Mouse (Mus musculus): ENCODE data around the gene Tbc1d16. TPM values are rescaled to one million over a fixed set of nuclear protein-coding genes. Genes with fewer than 3 reads are reported as not detected.

Gene Tbc1d16
- polyA plus RNA-seq, 1 experiment from 2014 or later, result 11.7 TPM

- Histone ChIP-seq H3K4me2 (ENCODE audit: low read depth, low read length) (no peak overlapping the region), H3K9me3 (ENCODE audit: control insufficient read depth, low read length) (no peaks in the 10 kb centered on the region), H3K27ac (replicated peaks; ENCODE audit: low read depth, low read length) (no peak overlapping the region), H3K4me1 (ENCODE audit: control insufficient read depth, insufficient read depth, low read length) (peaks cover 5% of the 10 kb centered on the region; the same call in 1 of the 2 replicates), H3K9ac (ENCODE audit: low read depth, low read length) (no peak overlapping the region), H3K36me3 (ENCODE audit: control insufficient read depth, insufficient read depth, low read length) (no peaks in the 10 kb centered on the region), H3K27me3 (replicated peaks; ENCODE audit: control insufficient read depth, insufficient read depth, low read length) (no peaks in the 10 kb centered on the region), H3K4me3 (ENCODE audit: low read depth, low read length) (no peak overlapping the region)
- WGBS, result 93% methylated on average over 12 of the region's 12 CpGs
- ATAC-seq (ENCODE audit: low read depth) (no peak), DNase-seq (ENCODE audit: low spot score) (no peak)
These were observed 11.2 kb upstream of the Tbc1d16 start for GRCm38 (mm10) chr11:119239480-119239879.

- peak; percentile 53; the same call in 1 of the 2 replicates for ATAC-seq (ENCODE audit: low read depth)
- WGBS, result 17% methylated on average over 11 of the region's 11 CpGs
- no peak overlapping the region for H3K27ac ChIP-seq (replicated peaks; ENCODE audit: low read depth, low read length)
- H3K4me2 ChIP-seq (ENCODE audit: low read depth, low read length), result peak overlapping the region; percentile 57
- no peaks in the 10 kb centered on the region for H3K9me3 ChIP-seq (ENCODE audit: control insufficient read depth, low read length)
- no peaks in the 10 kb centered on the region for H3K36me3 ChIP-seq (ENCODE audit: control insufficient read depth, insufficient read depth, low read length)
- H3K4me3 ChIP-seq (ENCODE audit: low read depth, low read length), result peak overlapping the region; percentile 30
- peak; percentile 65 for DNase-seq (ENCODE audit: low spot score)
- no peaks in the 10 kb centered on the region for H3K27me3 ChIP-seq (replicated peaks; ENCODE audit: control insufficient read depth, insufficient read depth, low read length)
- peaks cover 5% of the 10 kb centered on the region; the same call in 1 of the 2 replicates for H3K4me1 ChIP-seq (ENCODE audit: control insufficient read depth, insufficient read depth, low read length)
- H3K9ac ChIP-seq (ENCODE audit: low read depth, low read length), result no peak overlapping the region
These were observed 10.0 kb upstream of the Tbc1d16 start for GRCm38 (mm10) chr11:119238305-119238721.

GRCm38 (mm10) chr11:119237568-119238304, 9.4 kb upstream of the Tbc1d16 start:
- no peak overlapping the region for H3K27ac ChIP-seq (replicated peaks; ENCODE audit: low read depth, low read length)

GRCm38 (mm10) chr11:119237007-119237406, 8.7 kb upstream of the Tbc1d16 start:
- Histone ChIP-seq H3K4me3 (ENCODE audit: low read depth, low read length) (no peak overlapping the region), H3K4me1 (ENCODE audit: control insufficient read depth, insufficient read depth, low read length) (peaks cover 5% of the 10 kb centered on the region; the same call in 1 of the 2 replicates), H3K36me3 (ENCODE audit: control insufficient read depth, insufficient read depth, low read length) (no peaks in the 10 kb centered on the region), H3K9me3 (ENCODE audit: control insufficient read depth, low read length) (no peaks in the 10 kb centered on the region), H3K9ac (ENCODE audit: low read depth, low read length) (no peak overlapping the region), H3K27me3 (replicated peaks; ENCODE audit: control insufficient read depth, insufficient read depth, low read length) (no peaks in the 10 kb centered on the region), H3K27ac (replicated peaks; ENCODE audit: low read depth, low read length) (no peak overlapping the region), H3K4me2 (ENCODE audit: low read depth, low read length) (no peak overlapping the region)
- ATAC-seq (ENCODE audit: low read depth), result no peak
- DNase-seq (ENCODE audit: low spot score), result no peak
- WGBS, result 53% methylated on average over 3 of the region's 3 CpGs

More at GRCm38 (mm10) chr11:119237568-119238304, 9.4 kb upstream of the Tbc1d16 start:
- ATAC-seq (ENCODE audit: low read depth), result peak; percentile 78
- H3K4me1 ChIP-seq (ENCODE audit: control insufficient read depth, insufficient read depth, low read length), result peaks cover 5% of the 10 kb centered on the region; the same call in 1 of the 2 replicates
- H3K36me3 ChIP-seq (ENCODE audit: control insufficient read depth, insufficient read depth, low read length), result no peaks in the 10 kb centered on the region
- peak overlapping the region; percentile 40 for H3K9ac ChIP-seq (ENCODE audit: low read depth, low read length)
- H3K4me3 ChIP-seq (ENCODE audit: low read depth, low read length), result peak overlapping the region; percentile 30
- H3K9me3 ChIP-seq (ENCODE audit: control insufficient read depth, low read length), result no peaks in the 10 kb centered on the region
- H3K4me2 ChIP-seq (ENCODE audit: low read depth, low read length), result peak overlapping the region; percentile 57
- H3K27me3 ChIP-seq (replicated peaks; ENCODE audit: control insufficient read depth, insufficient read depth, low read length), result no peaks in the 10 kb centered on the region
- WGBS, result 27% methylated on average over 20 of the region's 20 CpGs
- no peak for DNase-seq (ENCODE audit: low spot score)

GRCm38 (mm10) chr11:119236354-119236753, 8.1 kb upstream of the Tbc1d16 start:
- ATAC-seq (ENCODE audit: low read depth) (no peak), DNase-seq (ENCODE audit: low spot score) (no peak)
- H3K4me3 ChIP-seq (ENCODE audit: low read depth, low read length), result no peak overlapping the region
- no peak overlapping the region for H3K27ac ChIP-seq (replicated peaks; ENCODE audit: low read depth, low read length)
- H3K4me2 ChIP-seq (ENCODE audit: low read depth, low read length), result no peak overlapping the region
- peaks cover 5% of the 10 kb centered on the region; the same call in 1 of the 2 replicates for H3K4me1 ChIP-seq (ENCODE audit: control insufficient read depth, insufficient read depth, low read length)
- H3K9me3 ChIP-seq (ENCODE audit: control insufficient read depth, low read length), result no peaks in the 10 kb centered on the region
- H3K27me3 ChIP-seq (replicated peaks; ENCODE audit: control insufficient read depth, insufficient read depth, low read length), result no peaks in the 10 kb centered on the region
- WGBS, result 33% methylated on average over 8 of the region's 8 CpGs
- H3K9ac ChIP-seq (ENCODE audit: low read depth, low read length), result no peak overlapping the region
- no peaks in the 10 kb centered on the region for H3K36me3 ChIP-seq (ENCODE audit: control insufficient read depth, insufficient read depth, low read length)

- Histone ChIP-seq H3K36me3 (ENCODE audit: control insufficient read depth, insufficient read depth, low read length) (no peaks in the 10 kb centered on the region), H3K9ac (ENCODE audit: low read depth, low read length) (no peak overlapping the region), H3K4me3 (ENCODE audit: low read depth, low read length) (no peak overlapping the region), H3K4me2 (ENCODE audit: low read depth, low read length) (no peak overlapping the region), H3K9me3 (ENCODE audit: control insufficient read depth, low read length) (no peaks in the 10 kb centered on the region), H3K27me3 (replicated peaks; ENCODE audit: control insufficient read depth, insufficient read depth, low read length) (no peaks in the 10 kb centered on the region), H3K4me1 (ENCODE audit: control insufficient read depth, insufficient read depth, low read length) (peaks cover 5% of the 10 kb centered on the region; the same call in 1 of the 2 replicates), H3K27ac (replicated peaks; ENCODE audit: low read depth, low read length) (no peak overlapping the region)
- no peak for ATAC-seq (ENCODE audit: low read depth)
- WGBS, result 76% methylated on average over 4 of the region's 4 CpGs
- no peak for DNase-seq (ENCODE audit: low spot score)
These were observed 7.3 kb upstream of the Tbc1d16 start for GRCm38 (mm10) chr11:119235596-119235995.

- Histone ChIP-seq H3K9me3 (ENCODE audit: control insufficient read depth, low read length) (no peaks in the 10 kb centered on the region), H3K36me3 (ENCODE audit: control insufficient read depth, insufficient read depth, low read length) (no peaks in the 10 kb centered on the region), H3K27me3 (replicated peaks; ENCODE audit: control insufficient read depth, insufficient read depth, low read length) (no peaks in the 10 kb centered on the region), H3K4me2 (ENCODE audit: low read depth, low read length) (no peak overlapping the region), H3K4me1 (ENCODE audit: control insufficient read depth, insufficient read depth, low read length) (peaks cover 5% of the 10 kb centered on the region; the same call in 1 of the 2 replicates), H3K4me3 (ENCODE audit: low read depth, low read length) (no peak overlapping the region), H3K9ac (ENCODE audit: low read depth, low read length) (no peak overlapping the region), H3K27ac (replicated peaks; ENCODE audit: low read depth, low read length) (no peak overlapping the region)
- ATAC-seq (ENCODE audit: low read depth) (no peak), DNase-seq (ENCODE audit: low spot score) (no peak)
- WGBS, result 91% methylated on average over 10 of the region's 10 CpGs
These were observed 6.5 kb upstream of the Tbc1d16 start for GRCm38 (mm10) chr11:119234770-119235169.

- ATAC-seq (ENCODE audit: low read depth) (peak; percentile 90), DNase-seq (ENCODE audit: low spot score) (peak; percentile 91)
- Histone ChIP-seq H3K36me3 (ENCODE audit: control insufficient read depth, insufficient read depth, low read length) (no peaks in the 10 kb centered on the region), H3K4me3 (ENCODE audit: low read depth, low read length) (peak overlapping the region; percentile 81), H3K9ac (ENCODE audit: low read depth, low read length) (peak overlapping the region; percentile 82), H3K4me2 (ENCODE audit: low read depth, low read length) (peak overlapping the region; percentile 98), H3K27ac (replicated peaks; ENCODE audit: low read depth, low read length) (no peak overlapping the region; the same call in 1 of the 2 replicates), H3K4me1 (ENCODE audit: control insufficient read depth, insufficient read depth, low read length) (peaks cover 19% of the 10 kb centered on the region), H3K27me3 (replicated peaks; ENCODE audit: control insufficient read depth, insufficient read depth, low read length) (no peaks in the 10 kb centered on the region), H3K9me3 (ENCODE audit: control insufficient read depth, low read length) (no peaks in the 10 kb centered on the region)
- 2% methylated on average over 33 of the region's 34 CpGs for WGBS
These were observed 737 bp upstream of the Tbc1d16 start for GRCm38 (mm10) chr11:119228846-119229626.

Data from embryonic facial prominence, embryonic 14.5 days (tissue).